Mouse (Mus musculus) thymus, postnatal 10 days (tissue): ENCODE measurements at regions not wholly inside any gene's neighbourhood (a gene's known extent, or its start where the extent isn't known, plus 50 kb on each side); places are given as distances from the start of the nearest gene placed in this dataset.

Experiments
- DNase-seq, 2 experiments: peaks; one replicate each; pipeline ENCODE4 v3.0.0; 2021; ENCODE audit warnings: low spot score in 2 of 2

DNA sequence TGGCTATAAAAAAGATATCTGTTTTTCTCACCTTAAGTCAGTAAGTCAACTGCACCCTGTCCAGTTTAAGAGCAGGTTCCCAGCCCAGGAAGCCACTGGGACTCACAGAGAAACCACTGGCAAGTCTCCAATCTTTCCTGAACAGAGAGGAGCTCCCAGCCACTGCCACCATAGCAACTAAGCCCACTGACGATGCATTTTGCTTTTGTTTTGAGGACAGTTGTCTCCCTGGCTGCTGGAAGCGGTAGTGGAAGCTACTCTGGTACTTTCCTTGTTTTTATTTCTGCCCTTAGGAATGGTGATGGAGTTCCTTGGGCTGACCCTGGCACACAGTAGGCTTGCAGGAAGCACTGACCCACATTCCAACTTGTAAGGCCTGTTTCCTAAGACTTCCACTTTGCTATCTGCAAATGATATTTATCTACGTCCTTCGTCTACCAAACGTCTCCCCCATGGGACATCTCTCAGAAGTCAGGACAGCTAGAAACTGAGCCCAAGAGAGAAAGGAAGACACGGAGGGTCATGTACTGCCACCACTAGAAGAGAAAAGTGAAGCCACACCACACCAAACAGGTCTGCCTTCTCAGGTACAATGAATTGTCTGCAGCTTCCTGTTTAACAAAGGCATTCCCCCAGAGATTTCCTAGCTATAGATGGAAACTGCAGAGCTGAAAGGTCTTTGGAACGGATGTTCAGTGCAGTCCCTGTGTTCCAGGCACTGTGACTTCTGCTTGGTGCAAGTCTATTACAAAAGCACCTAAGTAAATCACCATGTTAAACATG is 125.7 kb upstream of the Fmo9 start:
- no peak for DNase-seq

- no peak for DNase-seq
Observed at GRCm38 (mm10) chr1:166811341-166812071, 129.9 kb upstream of the Fmo9 start.

- no peak for DNase-seq
Observed at GRCm38 (mm10) chr1:166812072-166812461, 130.4 kb upstream of the Fmo9 start.

DNA sequence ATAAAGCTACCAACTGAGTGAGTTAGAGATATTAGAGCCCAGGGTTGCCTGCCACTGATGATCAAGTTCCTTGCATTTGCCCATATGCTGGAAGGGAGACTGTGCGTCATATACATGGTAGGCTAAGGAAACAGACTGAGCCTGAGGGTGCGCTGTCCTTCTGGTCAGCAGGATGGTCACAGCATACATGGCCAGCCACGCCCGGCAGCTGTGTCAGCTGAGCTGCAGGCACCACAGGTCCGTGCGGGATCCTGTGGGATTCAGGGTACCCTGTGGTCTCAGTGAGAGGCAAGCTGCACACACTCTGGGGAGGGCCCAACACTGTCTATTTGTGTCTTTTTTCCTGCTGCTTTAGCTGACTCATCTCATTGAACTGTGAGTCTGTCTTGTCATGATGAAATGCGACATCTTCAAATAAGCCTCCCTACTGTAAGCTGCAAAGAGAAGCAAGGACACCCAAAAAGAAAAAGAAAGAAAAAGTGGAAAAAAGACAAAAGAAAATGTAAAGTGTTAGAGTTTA is 131.3 kb upstream of the Fmo9 start:
- no peak for DNase-seq

DNA sequence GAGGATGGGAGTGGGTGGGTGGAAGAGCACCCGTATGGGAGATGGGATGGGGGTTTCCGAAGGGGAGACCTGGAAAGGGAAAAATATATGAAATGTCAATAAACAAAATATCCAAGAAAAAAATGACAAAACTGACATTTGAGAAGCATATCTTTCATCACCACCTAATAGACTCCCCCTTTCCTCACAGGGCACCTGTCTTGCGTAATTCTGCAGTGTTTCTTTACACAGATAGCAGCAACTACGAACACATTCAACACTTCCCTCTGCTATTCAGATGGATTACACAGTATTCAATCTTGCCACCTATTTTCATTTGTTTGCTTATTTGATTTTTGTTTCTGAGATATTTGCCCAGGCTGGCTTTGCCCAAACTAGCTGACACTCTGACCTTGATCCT is 136.3 kb upstream of the Fmo9 start:
- no peak for DNase-seq

- peak in 1 of 2 experiments; percentile 14 for DNase-seq
Observed at GRCm38 (mm10) chr1:166818682-166819081, 137.0 kb upstream of the Fmo9 start.

- DNase-seq: peak in 1 of 2 experiments; percentile 9
Observed at GRCm38 (mm10) chr1:166819420-166819819, 137.8 kb upstream of the Fmo9 start.

DNA sequence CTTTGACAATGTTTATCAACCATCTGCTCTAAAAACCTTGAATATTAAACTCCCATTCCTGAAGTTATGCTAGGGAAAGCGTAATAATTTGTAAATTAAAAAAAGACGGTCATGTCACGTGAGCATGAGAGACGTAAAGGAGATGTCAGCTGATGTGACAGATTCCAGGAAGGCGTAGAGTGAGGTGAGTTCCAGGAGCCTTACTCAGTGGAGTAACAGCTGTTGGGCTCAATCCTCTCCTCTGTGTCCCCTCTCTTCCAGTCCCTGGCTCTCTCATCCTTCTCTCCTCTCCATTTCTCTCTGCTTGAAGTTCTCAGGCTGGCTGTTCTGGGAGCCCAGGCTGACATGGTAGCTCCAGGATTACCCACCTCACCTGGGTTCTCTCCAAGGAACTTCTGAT is 138.4 kb upstream of the Fmo9 start:
- no peak for DNase-seq

DNA sequence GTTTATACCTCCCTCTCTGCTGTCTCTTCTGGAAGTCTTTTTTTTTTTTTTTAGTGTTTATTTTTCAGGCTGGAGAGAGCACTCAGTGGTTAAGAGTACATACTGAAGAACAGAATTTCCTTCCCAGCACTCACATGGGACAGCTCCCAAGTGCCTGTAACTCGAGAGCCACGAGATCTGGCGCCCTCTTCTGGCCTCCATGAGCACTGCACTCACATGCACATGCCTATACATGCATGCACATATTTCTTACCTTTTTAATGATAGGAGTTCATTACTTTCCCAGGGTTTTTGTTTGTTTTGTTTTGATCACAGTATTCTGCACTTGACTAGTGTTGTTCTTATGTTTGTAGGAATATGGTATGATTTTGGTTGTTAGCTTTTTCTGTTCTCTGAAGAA is 139.5 kb upstream of the Fmo9 start:
- DNase-seq: no peak

- no peak for DNase-seq
Observed at GRCm38 (mm10) chr1:166837299-166837698, 155.7 kb upstream of the Fmo9 start.

DNA sequence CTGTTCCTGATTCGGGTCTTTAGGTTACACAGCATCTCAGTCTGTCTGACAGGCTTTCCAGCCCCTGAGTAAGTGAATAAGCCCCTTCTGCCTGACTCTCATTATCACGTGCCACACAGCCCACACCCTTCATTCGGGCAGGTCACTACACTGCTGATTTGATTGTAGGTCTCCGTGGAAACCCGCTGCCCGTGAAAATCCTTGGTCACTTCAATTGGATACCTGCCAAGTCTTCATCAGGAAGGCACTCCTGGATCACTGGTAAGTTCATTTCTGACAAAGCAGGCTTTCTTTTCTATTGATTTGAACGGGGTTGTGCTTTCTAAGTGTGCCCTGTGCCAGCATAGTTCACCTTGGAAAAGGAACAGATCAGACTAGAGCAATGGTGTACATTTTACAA is 158.2 kb upstream of the Fmo9 start:
- DNase-seq: no peak

DNA sequence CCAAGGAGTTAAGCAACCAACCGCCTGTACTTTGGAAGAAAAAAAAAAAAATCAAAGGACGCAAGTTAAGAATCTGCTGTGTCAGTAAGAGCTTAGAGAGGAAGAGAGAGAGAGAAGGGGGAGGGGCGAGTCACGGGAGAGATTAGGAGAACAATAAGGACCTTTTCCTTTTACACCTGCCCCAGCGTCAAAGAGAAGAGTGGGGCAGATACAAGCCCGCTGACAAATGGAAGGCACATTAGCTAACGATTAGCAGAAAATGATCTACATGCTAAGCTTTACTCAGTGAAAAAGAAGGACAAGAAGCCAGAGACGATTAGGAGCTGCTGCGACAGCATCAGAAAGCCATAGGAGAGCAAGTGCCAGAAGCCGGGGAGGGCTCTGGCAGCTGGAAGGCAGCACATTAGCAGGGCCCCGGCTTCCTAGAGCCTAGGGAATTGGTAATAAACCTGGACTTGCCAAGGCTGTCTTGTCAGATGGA is 157.8 kb upstream of the Fam78b start:
- no peak for DNase-seq

- no peak for DNase-seq
Observed at GRCm38 (mm10) chr1:166846566-166846965, 154.7 kb upstream of the Fam78b start.

DNA sequence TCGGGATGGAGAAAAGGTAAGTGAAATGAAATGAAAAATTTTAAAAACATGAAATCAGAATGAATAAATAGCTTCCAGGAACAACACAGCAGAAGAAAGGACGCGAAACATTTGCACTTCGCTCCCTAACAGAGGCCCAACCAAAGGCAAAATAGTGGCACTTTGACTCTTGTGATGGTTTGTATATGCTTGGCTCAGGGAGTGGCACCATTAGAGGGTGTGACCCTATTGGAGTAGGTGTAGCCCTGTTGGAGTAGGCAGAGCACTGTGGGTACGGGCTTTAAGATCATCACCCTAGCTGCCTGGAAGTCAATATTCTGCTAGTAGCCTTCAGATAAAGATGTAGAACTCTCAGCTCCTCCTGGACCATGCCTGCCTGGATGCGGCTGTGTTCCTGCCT is 154.0 kb upstream of the Fam78b start:
- DNase-seq: no peak

DNA sequence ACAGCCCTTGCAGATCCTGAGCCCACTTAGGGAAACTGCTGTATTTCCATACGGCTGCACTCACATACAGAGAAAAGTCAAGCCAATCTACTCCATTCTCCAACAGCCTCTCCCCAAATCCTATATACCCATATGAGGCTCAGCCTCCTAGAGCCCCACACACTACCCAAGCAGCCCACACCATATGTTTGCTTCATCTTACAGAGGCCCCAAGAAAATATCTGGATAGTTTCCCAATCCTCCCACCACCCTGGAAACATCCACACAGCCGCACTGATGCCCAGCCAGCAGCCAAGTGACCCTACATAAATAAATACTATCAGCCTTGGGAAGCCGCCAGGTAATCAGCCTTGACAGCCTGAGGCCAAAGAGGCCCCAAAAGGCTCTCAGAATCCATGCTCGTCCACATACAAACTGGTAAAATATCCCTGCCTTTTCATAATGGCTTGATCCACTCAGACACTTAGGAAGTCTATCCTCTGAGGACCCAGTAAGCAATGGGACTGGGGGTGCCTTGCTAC is 153.1 kb upstream of the Fam78b start:
- DNase-seq: no peak

DNA sequence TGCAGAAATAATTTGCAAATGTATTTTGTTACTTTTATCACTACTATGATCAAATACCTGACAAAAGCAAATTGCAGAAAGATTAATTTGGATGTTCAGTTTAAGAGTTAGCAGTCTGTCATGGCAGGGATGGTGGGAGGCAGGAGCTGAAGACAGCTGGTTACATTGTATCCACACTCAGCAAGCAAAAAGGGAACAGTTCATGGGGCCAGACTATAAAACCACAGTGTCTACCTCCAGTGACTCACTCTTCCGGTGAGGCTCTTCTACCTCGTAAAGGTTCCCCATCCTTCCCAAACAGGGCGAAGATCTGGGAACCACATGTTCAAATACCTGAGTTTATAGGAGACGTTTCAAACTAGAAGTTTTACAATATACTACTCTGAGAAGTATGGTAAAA is 145.2 kb upstream of the Fam78b start:
- no peak for DNase-seq

- DNase-seq: no peak
Observed at GRCm38 (mm10) chr1:166866256-166866655, 135.0 kb upstream of the Fam78b start.

DNA sequence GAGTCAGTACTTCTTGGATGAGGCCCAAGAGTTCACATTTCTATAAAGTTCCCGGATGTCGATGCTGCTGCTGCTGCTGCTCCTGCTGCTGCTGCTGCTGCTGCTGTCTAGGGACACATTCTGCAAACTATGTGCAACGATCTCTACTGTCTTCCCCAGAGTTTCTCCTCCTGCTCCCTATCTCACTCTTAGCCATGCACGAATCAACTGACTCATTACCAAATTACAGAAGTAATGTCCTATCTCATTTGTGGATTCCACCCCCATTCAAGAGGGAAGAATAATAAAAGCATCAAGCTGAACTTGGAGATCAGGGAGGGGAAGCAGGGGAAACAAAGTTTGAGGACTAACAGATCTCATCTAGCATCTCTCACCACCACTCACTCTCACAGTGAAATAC is 130.0 kb upstream of the Fam78b start:
- no peak for DNase-seq

GRCm38 (mm10) chr1:166876452-166876851 is 124.8 kb upstream of the Fam78b start:
- no peak for DNase-seq

DNA sequence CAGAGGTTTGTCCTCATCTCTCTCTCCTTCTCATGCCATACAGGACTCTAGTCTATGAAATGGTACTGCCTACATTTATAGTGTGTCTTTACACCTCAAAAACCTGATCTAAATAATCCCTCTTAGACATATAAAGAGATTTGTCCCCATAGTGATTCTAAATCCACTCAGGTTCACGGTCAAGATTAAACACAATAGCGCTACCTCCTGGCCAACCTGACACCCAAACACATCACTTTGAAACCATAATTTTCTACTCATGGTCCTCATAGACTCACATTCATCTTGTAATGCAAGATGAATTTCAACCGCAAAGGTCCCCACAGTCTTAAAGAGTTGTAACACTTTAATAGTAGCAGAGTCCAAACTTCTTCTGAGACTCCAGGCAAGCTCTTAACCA is 118.0 kb upstream of the Fam78b start:
- DNase-seq: no peak

GRCm38 (mm10) chr1:166895945-166896344 is 105.3 kb upstream of the Fam78b start:
- DNase-seq: no peak

- no peak for DNase-seq
Observed at GRCm38 (mm10) chr1:166898741-166899140, 102.5 kb upstream of the Fam78b start.

DNA sequence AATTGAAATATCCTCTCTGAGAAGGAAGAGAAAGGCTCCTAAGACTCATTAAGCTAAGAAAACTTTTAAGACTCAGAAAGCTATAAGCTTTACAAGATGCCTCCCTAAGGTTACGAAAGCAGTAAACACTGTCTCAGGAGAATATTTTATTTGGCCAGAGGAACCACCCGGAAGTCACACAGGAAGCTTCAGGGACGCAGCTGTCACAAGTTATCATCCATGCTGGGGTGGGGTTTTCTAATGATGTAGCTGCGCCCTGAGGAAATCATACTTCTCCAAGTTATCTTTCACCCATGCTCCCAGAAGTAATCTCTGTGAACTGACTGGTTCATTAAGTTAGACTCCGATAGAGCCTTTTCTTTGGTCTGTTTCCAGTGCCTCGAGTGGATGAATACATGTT is 102.0 kb upstream of the Fam78b start:
- no peak for DNase-seq
